Mouse (Mus musculus) megakaryocyte progenitor cell, adult 5-6 weeks (primary cell): Measurements from ENCODE around the gene Kcns3. TPM values are rescaled to one million over a fixed set of nuclear protein-coding genes. Genes with fewer than 3 reads are reported as not detected.
"Not testable (repeated sequence)": the region's sequence is repeated elsewhere in the genome, so short reads cannot be mapped to it uniquely, and the experiment has no call there.

Source experiments
- ATAC-seq: replicated peaks from 2 replicates; pipeline ENCODE4 v1.8.0; 2016; ENCODE audit warnings: mild to moderate bottlenecking, moderate TSS enrichment, inconsistent platforms; ENCODE audit not compliant: poor library complexity
- total RNA-seq, 2 experiments: library from RNA; stranded (forward) in 1 of 2; stranded (reverse) in 1 of 2; fragments of 157-497, 149-512 nt in 1 of 2; fragments of 200-1000 nt in 1 of 2; gene quantifications; 2 replicates each; pipeline versions ENCODE4 v1.2.3 to v1.2.4; 2015 to 2017

Gene Kcns3
- total RNA-seq, 2 experiments from 2014 or later: not detected

GRCm38 (mm10) chr12:11088626-11089372 lies 62.1 kb downstream of the Kcns3 start:
- ATAC-seq: no peak

DNA sequence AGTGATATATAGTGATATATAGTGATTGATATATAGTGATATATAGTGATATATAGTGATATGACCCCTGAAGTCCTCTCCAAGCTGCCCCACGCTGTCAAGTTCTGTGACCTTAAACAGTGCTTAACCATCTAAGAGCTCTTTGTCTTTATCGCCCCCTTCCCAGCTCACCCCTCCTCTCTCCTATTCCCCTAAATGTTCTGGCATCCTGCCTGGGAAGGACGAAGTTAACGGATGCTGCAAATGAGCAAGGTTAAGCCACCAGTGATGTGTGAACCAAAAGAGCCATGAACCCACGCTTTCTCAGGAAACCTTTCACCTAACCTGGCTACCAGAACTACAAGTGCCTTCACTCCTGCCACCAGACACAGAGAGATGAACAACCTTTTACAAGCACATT lies 64.0 kb downstream of the Kcns3 start:
- no peak for ATAC-seq

DNA sequence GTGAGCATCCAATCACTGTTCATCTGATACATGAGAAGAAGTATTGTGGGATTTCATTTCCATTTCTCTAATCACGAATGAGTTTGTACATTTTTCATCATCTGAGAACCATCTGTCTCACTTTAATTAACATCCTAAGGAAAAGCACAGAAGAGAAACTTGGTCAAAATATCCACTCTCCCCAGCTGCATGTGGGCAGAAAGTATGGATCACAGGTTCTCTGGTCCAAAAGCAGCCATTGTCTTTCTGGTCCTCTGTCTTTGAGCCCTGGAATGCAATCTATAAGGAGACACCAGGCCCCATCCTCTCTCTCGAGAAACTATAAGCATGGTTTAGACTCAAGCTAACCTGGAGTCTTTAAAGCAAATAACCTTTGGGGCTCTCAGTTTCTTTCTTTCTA lies 79.8 kb downstream of the Kcns3 start:
- ATAC-seq: no peak

DNA sequence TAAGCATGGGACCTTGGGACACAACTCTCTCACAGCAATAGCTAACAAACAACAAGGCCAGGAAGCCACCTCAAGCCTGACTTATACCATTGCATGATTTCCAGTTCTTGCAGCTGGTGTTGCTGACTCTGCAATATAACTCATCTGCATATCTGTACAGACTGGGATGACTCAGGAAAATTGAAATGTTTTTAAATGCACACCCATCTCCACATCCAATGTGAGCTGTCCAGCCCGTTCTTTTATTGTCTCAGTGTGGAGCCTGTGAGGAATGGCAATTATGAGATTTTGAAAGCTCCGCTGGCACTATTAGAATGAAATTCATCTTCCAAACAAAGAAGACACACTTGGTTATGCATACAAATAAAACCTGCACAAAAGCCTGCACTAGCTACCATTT lies 84.0 kb downstream of the Kcns3 start:
- ATAC-seq: no peak

DNA sequence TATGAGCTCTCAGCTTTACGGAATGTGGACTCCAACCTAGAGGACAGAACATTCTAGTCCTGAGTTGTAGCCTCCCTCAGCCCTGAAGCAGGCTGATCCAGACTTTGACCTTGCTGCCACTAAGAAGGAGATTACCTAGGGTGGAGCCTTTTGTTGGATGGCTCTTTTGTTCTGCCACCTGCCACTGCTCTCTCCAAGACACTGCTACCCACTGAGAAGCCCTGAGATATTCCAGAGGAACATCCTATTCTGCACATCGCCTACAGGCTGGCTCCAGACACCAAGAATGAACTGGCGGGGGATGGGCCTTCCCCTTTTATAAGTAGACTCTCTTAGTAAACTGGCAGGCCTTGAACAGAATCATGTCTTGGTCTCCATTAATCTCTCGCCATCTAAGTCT lies 98.2 kb downstream of the Kcns3 start:
- not testable (repeated sequence) for ATAC-seq

DNA sequence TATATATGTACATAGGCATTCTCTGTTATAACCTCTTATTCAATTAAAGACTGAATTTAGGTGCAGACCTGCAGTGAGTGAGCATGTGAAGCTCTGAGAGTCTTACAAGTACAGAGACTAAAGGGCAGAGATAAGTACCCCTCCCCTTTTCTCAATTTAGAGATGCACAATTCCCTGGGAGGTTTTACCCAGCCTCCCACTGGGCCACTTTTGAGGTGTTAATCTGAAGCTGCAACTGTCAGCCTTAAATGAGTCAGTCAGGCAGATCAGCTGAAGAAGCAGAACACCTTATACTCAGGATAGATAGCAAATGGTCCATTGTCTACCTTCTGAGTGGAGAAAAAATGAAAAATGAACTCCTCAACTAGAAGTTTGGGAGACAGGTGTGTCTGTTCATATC lies 109.0 kb downstream of the Kcns3 start:
- no peak for ATAC-seq

Other genes with a start within 250 kb of the Kcns3 start
- gene Msgn1, start 57.9 kb upstream of the Kcns3 start, total RNA-seq (2015): not detected in 2 replicates
- 0.71 TPM in 1 of 2 replicates, not detected in the other for gene Msgn1, start 57.9 kb upstream of the Kcns3 start, total RNA-seq (2017)
- gene Gen1, start 114.7 kb upstream of the Kcns3 start, total RNA-seq (2015): 21.6 and 25.4 TPM in 2 replicates
- gene Gen1, start 114.7 kb upstream of the Kcns3 start, total RNA-seq (2017): 17.1 and 28.3 TPM in 2 replicates
- gene Smc6, start 114.8 kb upstream of the Kcns3 start, total RNA-seq (2015): 91.1 and 103 TPM in 2 replicates
- 90.7 and 119 TPM in 2 replicates for gene Smc6, start 114.8 kb upstream of the Kcns3 start, total RNA-seq (2017)